Mouse (Mus musculus) hindbrain, embryonic 11.5 days (tissue): ENCODE results near the gene Dus2. TPM values are rescaled to one million over a fixed set of nuclear protein-coding genes. Genes with fewer than 3 reads are reported as not detected.

Source experiments
- ATAC-seq: fragments of 200-750 bp; cut with Nextera tagmentation; 2 replicates; pipeline ENCODE4 v1.8.0; 2017; ENCODE audit warnings: mild to moderate bottlenecking, moderate TSS enrichment, moderate library complexity; ENCODE audit not compliant: low FRiP score
- DNase-seq: peaks from one replicate; pipeline ENCODE4 v3.0.0-alpha.2; 2015; ENCODE audit warnings: low spot score
- H3K27ac ChIP-seq: fragments of 300-500 bp; sonication (generic); 2 replicates; pipeline ENCODE4 v1.5.1; 2014; ENCODE audit warnings: mild to moderate bottlenecking, low read depth, low read length
- H3K27me3 ChIP-seq: fragments of 300-500 bp; sonication (generic); 2 replicates; pipeline ENCODE4 v1.6.1; 2014; ENCODE audit warnings: mild to moderate bottlenecking, low read length, moderate library complexity, mixed read lengths; ENCODE audit not compliant: control insufficient read depth, insufficient read depth
- H3K36me3 ChIP-seq: fragments of 300-500 bp; sonication (generic); 2 replicates; pipeline ENCODE4 v1.6.1; 2014; ENCODE audit warnings: mild to moderate bottlenecking, low read length, moderate library complexity, mixed read lengths; ENCODE audit not compliant: control insufficient read depth, insufficient read depth
- H3K4me1 ChIP-seq: fragments of 300-500 bp; sonication (generic); replicated peaks from 2 replicates; pipeline ENCODE4 v1.6.1; 2014; ENCODE audit warnings: low read length, mixed read lengths; ENCODE audit not compliant: control insufficient read depth, insufficient read depth
- H3K4me2 ChIP-seq: fragments of 300-500 bp; sonication (generic); replicated peaks from 2 replicates; pipeline ENCODE4 v1.6.1; 2014; ENCODE audit warnings: mild to moderate bottlenecking, low read depth, low read length
- H3K4me3 ChIP-seq: fragments of 300-500 bp; sonication (generic); 2 replicates; pipeline ENCODE4 v1.5.1; 2014; ENCODE audit warnings: low read depth, low read length
- H3K9ac ChIP-seq: fragments of 300-500 bp; sonication (generic); 2 replicates; pipeline ENCODE4 v1.6.1; 2014; ENCODE audit warnings: low read depth, low read length
- H3K9me3 ChIP-seq: fragments of 300-500 bp; sonication (generic); 2 replicates; pipeline ENCODE4 v1.6.1; 2016; ENCODE audit warnings: low read length; ENCODE audit not compliant: control insufficient read depth
- WGBS: fragments of 180-500 bp; shearing (Covaris S2); extraction: QIAGEN DNeasy Blood & Tissue Kit; methylation state at CpG from one replicate; pipeline ENCODE4 v1.1.7; 2014; 5-methylcytosine and 5-hydroxymethylcytosine counted together
- polyA plus RNA-seq: library from polyadenylated mRNA; unstranded; fragments of >200 nt; fragmentation: Nextera tagmentation; extraction: Ambion mirVana; gene quantifications from 2 replicates; pipeline ENCODE4 v1.2.1, GENCODE M21; 2014

Dus2 gene
- polyA plus RNA-seq, 1 experiment from 2014 or later: 22.0 TPM

GRCm38 (mm10) chr8:106055038-106055437 lies 63.9 kb downstream of the Dus2 start:
- Histone ChIP-seq H3K4me3 (no peak overlapping the region), H3K9me3 (no peaks in the 10 kb centered on the region), H3K36me3 (no peaks in the 10 kb centered on the region), H3K9ac (no peak overlapping the region), H3K27ac (no peak overlapping the region), H3K27me3 (no peaks in the 10 kb centered on the region), H3K4me1 (no peaks in the 10 kb centered on the region), H3K4me2 (no peak overlapping the region)
- WGBS: 55% methylated on average over 3 of the region's 3 CpGs
- ATAC-seq (no peak), DNase-seq (no peak)

GRCm38 (mm10) chr8:106056455-106056982 lies 65.4 kb downstream of the Dus2 start:
- no peak overlapping the region for H3K4me3 ChIP-seq
- DNase-seq: no peak
- H3K27ac ChIP-seq: no peak overlapping the region
- ATAC-seq: no peak
- no peaks in the 10 kb centered on the region for H3K27me3 ChIP-seq
- no peaks in the 10 kb centered on the region for H3K36me3 ChIP-seq
- no peak overlapping the region for H3K4me2 ChIP-seq
- WGBS: 87% methylated on average over 4 of the region's 4 CpGs
- no peaks in the 10 kb centered on the region for H3K4me1 ChIP-seq
- no peak overlapping the region for H3K9ac ChIP-seq
- H3K9me3 ChIP-seq: no peaks in the 10 kb centered on the region

DNA sequence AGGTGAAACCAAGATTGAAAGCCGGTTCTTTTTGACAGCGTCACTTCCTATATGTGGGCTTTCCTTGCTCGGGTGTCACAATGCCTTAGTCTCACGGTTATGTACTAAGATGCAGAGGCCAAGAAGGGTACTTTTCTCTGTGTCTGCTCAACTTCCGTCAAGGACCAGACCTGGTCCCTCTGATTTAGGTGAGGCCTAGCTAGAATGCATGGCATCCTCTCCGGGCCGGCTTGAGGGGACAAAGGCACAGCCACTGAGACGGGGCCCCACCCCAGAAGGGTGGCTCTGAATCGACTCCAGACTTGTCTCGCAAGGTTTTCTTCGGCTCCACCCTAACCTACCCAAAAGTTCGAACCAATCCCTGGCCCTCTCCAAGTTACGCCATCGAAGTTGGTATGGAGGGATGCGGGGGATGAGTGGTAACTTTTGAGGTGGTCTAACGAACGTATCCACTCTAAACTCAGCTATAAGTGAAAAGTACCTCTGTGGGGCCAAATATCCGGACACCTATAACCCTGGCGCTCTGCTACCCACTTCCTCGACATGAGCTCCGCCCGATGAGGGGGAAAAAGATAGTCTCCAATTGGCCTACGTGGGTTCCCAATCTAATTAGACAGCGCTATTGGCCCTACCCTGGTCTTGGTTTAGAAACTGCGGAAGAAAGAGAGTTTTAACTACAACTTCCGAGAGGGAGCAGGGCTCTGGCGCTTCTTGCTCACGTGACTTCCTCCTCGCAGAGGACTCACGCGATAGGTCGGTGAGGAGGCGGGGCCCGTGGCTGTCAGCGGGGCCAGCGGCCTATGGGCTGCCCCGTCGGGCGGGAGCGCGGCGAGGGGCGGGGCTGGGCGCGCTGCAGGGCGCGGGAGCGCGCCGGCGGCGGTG lies 67.8 kb downstream of the Dus2 start, which contains the start of gene Nfatc3:
Gene Nfatc3 (plus strand): TSS at position 110 of the 882 bp plus-strand sequence.
- Histone ChIP-seq H3K9ac (peak within 1 kb of the TSS; percentile 83), H3K4me2 (peak within 1 kb of the TSS; percentile 76), H3K36me3 (no peaks in the 10 kb centered on the region), H3K27me3 (no peaks in the 10 kb centered on the region), H3K27ac (peak within 1 kb of the TSS; percentile 89), H3K9me3 (no peaks in the 10 kb centered on the region), H3K4me3 (peak within 1 kb of the TSS; percentile 90), H3K4me1 (no peaks in the 10 kb centered on the region)
- 2% methylated on average over 42 of the region's 52 CpGs for WGBS
- ATAC-seq (peak; percentile 98), DNase-seq (peak; percentile 96)

DNA sequence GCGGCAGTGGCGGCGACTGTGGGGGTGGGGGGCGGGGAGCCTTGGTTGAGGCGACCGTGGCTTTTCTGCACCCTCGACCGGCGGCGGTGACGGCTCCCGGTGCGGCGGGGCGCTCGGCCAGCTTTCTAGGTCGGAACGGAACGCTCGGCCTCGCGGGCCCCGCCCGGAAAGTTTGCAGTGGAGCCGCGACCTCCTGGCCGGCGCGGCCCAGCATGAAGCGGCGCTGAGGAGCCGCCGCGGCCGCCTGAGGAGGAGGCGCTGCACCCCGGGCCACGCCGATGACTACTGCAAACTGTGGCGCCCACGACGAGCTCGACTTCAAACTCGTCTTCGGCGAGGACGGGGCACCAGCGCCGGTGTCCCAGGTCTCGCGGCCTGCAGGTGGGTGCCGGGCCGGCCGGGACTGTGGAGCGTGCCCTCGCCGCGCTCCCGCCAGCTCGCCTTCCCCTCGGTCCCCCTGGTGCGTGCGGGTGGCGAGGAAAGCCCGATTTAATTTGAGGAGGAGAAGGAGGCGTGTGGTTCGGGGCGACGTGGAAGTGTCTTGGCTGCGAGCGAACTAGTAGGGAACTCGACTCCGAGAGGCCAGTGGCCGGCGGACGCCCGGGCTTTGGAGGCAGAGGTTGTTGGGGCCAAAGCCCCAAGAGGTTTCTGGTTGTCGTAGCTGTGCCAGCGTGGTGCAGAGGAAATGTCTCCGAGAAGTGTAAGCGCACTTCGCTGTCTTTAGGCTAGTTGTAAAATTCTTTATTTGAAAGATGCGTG lies 68.7 kb downstream of the Dus2 start:
- DNase-seq (peak; percentile 77), ATAC-seq (peak; percentile 89)
- Histone ChIP-seq H3K27ac (peak overlapping the region; percentile 89), H3K27me3 (no peaks in the 10 kb centered on the region), H3K4me1 (no peaks in the 10 kb centered on the region), H3K36me3 (no peaks in the 10 kb centered on the region), H3K4me3 (peak overlapping the region; percentile 90), H3K4me2 (peak overlapping the region; percentile 76), H3K9ac (peak overlapping the region; percentile 83), H3K9me3 (no peaks in the 10 kb centered on the region)
- under 1% methylated on average over 53 of the region's 83 CpGs for WGBS

GRCm38 (mm10) chr8:106060521-106060920 lies 69.4 kb downstream of the Dus2 start:
- Histone ChIP-seq H3K27ac (no peak overlapping the region), H3K9me3 (no peaks in the 10 kb centered on the region), H3K36me3 (no peaks in the 10 kb centered on the region), H3K27me3 (no peaks in the 10 kb centered on the region), H3K4me1 (no peaks in the 10 kb centered on the region), H3K9ac (no peak overlapping the region; the same call in 1 of the 2 replicates), H3K4me3 (peak overlapping the region; percentile 90), H3K4me2 (peak overlapping the region; percentile 76)
- DNase-seq: peak; percentile 4
- WGBS: 5% methylated on average over 3 of the region's 3 CpGs
- no peak for ATAC-seq

DNA sequence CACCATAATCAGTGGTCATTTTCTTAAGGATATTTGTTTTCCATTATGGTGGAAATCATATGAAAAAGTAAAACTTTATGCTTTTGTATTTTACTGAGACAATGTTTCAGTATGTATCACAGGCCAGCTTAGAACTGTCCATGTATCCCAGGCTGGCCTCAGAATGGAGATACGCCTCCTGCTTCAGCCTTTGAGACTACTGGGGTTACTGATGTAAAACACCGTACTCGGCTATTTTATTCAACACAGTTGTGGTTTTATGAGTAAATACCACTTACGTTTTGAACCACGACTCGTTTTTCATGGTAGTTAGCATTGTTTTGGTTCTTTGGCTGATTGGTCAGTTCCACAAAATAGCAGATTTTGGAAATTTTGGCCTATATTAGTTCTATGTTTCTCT lies 70.5 kb downstream of the Dus2 start:
- Histone ChIP-seq H3K4me1 (no peaks in the 10 kb centered on the region), H3K4me2 (no peak overlapping the region), H3K9me3 (no peaks in the 10 kb centered on the region), H3K36me3 (no peaks in the 10 kb centered on the region), H3K9ac (no peak overlapping the region), H3K4me3 (no peak overlapping the region), H3K27me3 (no peaks in the 10 kb centered on the region), H3K27ac (no peak overlapping the region)
- DNase-seq: no peak
- ATAC-seq: no peak
- 91% methylated on average over 6 of the region's 6 CpGs for WGBS

GRCm38 (mm10) chr8:106063046-106063445 lies 71.9 kb downstream of the Dus2 start:
- 96% methylated on average over 7 of the region's 7 CpGs for WGBS
- Histone ChIP-seq H3K4me1 (no peaks in the 10 kb centered on the region), H3K9me3 (no peaks in the 10 kb centered on the region), H3K27me3 (no peaks in the 10 kb centered on the region), H3K36me3 (no peaks in the 10 kb centered on the region), H3K27ac (no peak overlapping the region), H3K4me3 (no peak overlapping the region), H3K4me2 (no peak overlapping the region), H3K9ac (no peak overlapping the region)
- ATAC-seq (no peak), DNase-seq (no peak)

- no peaks in the 10 kb centered on the region for H3K4me1 ChIP-seq
- H3K27me3 ChIP-seq: no peaks in the 10 kb centered on the region
- H3K9ac ChIP-seq: no peak overlapping the region
- no peak overlapping the region for H3K4me2 ChIP-seq
- H3K4me3 ChIP-seq: no peak overlapping the region
- no peak for DNase-seq
- H3K27ac ChIP-seq: no peak overlapping the region
- H3K9me3 ChIP-seq: no peaks in the 10 kb centered on the region
- ATAC-seq: no peak
- H3K36me3 ChIP-seq: no peaks in the 10 kb centered on the region
- WGBS: 91% methylated on average over 2 of the region's 2 CpGs
These were observed 75.6 kb downstream of the Dus2 start for GRCm38 (mm10) chr8:106066721-106067120.
